Mouse (Mus musculus) CH12.LX (cell line): ENCODE results near the gene Onecut3. TPM values are rescaled to one million over a fixed set of nuclear protein-coding genes. Genes with fewer than 3 reads are reported as not detected.

Experiments used
- DNase-seq: peaks from one replicate; pipeline ENCODE4 v3.0.0-alpha.2; 2013; ENCODE audit errors: extremely low read depth
- H3K27ac ChIP-seq: 2 replicates; pipeline ENCODE4 v1.5.1; 2012; ENCODE audit warnings: low read depth, mild to moderate bottlenecking, control low read depth, moderate library complexity; ENCODE audit not compliant: insufficient read depth
- H3K27me3 ChIP-seq: replicated peaks from 2 replicates; pipeline ENCODE3; 2012; ENCODE audit warnings: inconsistent platforms
- H3K36me3 ChIP-seq, 2 experiments: replicated peaks in 1 of 2; 2 replicates each; pipeline versions ENCODE3 to v1.6.1; 2012; ENCODE audit warnings: inconsistent platforms in 1 of 2, low read length in 1 of 2, mild to moderate bottlenecking in 1 of 2, mixed read lengths in 1 of 2, moderate library complexity in 1 of 2; ENCODE audit not compliant: control insufficient read depth in 1 of 2, insufficient read depth in 1 of 2
- H3K4me1 ChIP-seq, 2 experiments: 2 replicates each; pipeline ENCODE4 v1.6.1; 2012; ENCODE audit warnings: inconsistent platforms in 1 of 2, moderate library complexity in 1 of 2; ENCODE audit not compliant: insufficient read depth in 2 of 2, control insufficient read depth in 1 of 2
- H3K4me2 ChIP-seq: 2 replicates; pipeline ENCODE4 v1.6.1; 2012; ENCODE audit warnings: low read depth, mild to moderate bottlenecking, control low read depth; ENCODE audit not compliant: poor library complexity, insufficient read depth, severe bottlenecking
- H3K4me3 ChIP-seq, 3 experiments: fragments of 150-350 bp in 1 of 3; sonication (generic) in 1 of 3; replicated peaks in 1 of 3; 2 replicates each; pipeline versions ENCODE3 to v1.5.1; 2011 to 2012; ENCODE audit warnings: low read depth in 2 of 3, low read length in 2 of 3, mild to moderate bottlenecking in 2 of 3, moderate library complexity in 2 of 3, control low read depth in 1 of 3, improper control_type of control experiment in 1 of 3, inconsistent platforms in 1 of 3, mixed read lengths in 1 of 3; ENCODE audit not compliant: poor library complexity in 1 of 3
- H3K79me2 ChIP-seq: replicated peaks from 2 replicates; pipeline ENCODE4 v1.6.1; 2012; ENCODE audit warnings: mild to moderate bottlenecking, moderate library complexity; ENCODE audit not compliant: control insufficient read depth, poor library complexity, insufficient read depth, severe bottlenecking; ENCODE audit errors: extremely low read depth
- H3K9ac ChIP-seq: 2 replicates; pipeline ENCODE4 v1.6.1; 2012; ENCODE audit warnings: low read depth, mild to moderate bottlenecking, control low read depth, moderate library complexity; ENCODE audit not compliant: insufficient read depth
- H3K9me3 ChIP-seq: replicated peaks from 2 replicates; pipeline ENCODE3; 2012; ENCODE audit warnings: low read length, inconsistent platforms, mixed read lengths
- CHD2 ChIP-seq: IDR thresholded peaks from 2 replicates; pipeline ENCODE4 v1.6.1; 2011; ENCODE audit warnings: low read length, improper control_type of control experiment
- ELF1 ChIP-seq: IDR thresholded peaks from 2 replicates; pipeline ENCODE4 v1.6.1; 2014; ENCODE audit warnings: low read depth, mild to moderate bottlenecking, inconsistent platforms, low read length, improper control_type of control experiment
- EP300 ChIP-seq: IDR thresholded peaks from 2 replicates; pipeline ENCODE4 v1.6.1; 2011; ENCODE audit warnings: low read length, improper control_type of control experiment
- GABPA ChIP-seq: IDR thresholded peaks from 2 replicates; pipeline ENCODE4 v1.6.1; 2012; ENCODE audit warnings: low read depth, low read length, improper control_type of control experiment, inconsistent platforms; ENCODE audit not compliant: insufficient replicate concordance
- IRF4 ChIP-seq: IDR thresholded peaks from 2 replicates; pipeline ENCODE4 v1.6.1; 2014; ENCODE audit warnings: low read depth, mild to moderate bottlenecking, inconsistent platforms, low read length, improper control_type of control experiment
- JUN ChIP-seq: IDR thresholded peaks from 2 replicates; pipeline ENCODE4 v1.6.1; 2011; ENCODE audit warnings: low read depth, mild to moderate bottlenecking, low read length, improper control_type of control experiment, moderate library complexity; ENCODE audit not compliant: insufficient read depth
- JUND ChIP-seq: conservative IDR thresholded peaks from 2 replicates; pipeline ENCODE4 v1.6.1; 2011; ENCODE audit warnings: low read depth, low read length, improper control_type of control experiment
- KAT2A ChIP-seq: IDR thresholded peaks from 2 replicates; pipeline ENCODE4 v1.6.1; 2012; ENCODE audit warnings: low read length, improper control_type of control experiment, inconsistent platforms; ENCODE audit not compliant: insufficient replicate concordance
- MAZ ChIP-seq: IDR thresholded peaks from 2 replicates; pipeline ENCODE4 v1.6.1; 2012; ENCODE audit warnings: low read depth, mild to moderate bottlenecking, inconsistent platforms, low read length, improper control_type of control experiment, moderate library complexity
- MEF2A ChIP-seq: IDR thresholded peaks from 2 replicates; pipeline ENCODE4 v1.6.1; 2014; ENCODE audit warnings: low read depth, mild to moderate bottlenecking, inconsistent platforms, low read length, improper control_type of control experiment, borderline replicate concordance
- MXI1 ChIP-seq: IDR thresholded peaks from 2 replicates; pipeline ENCODE4 v1.6.1; 2011; ENCODE audit warnings: mild to moderate bottlenecking, low read depth, low read length, improper control_type of control experiment
- NELFE ChIP-seq: IDR thresholded peaks from 2 replicates; pipeline ENCODE4 v1.6.1; 2011; ENCODE audit warnings: low read depth, low read length, improper control_type of control experiment
- PAX5 ChIP-seq: IDR thresholded peaks from 2 replicates; pipeline ENCODE4 v1.6.1; 2012; ENCODE audit warnings: low read length, inconsistent platforms, mixed read lengths
- POLR2A ChIP-seq: IDR thresholded peaks from 2 replicates; pipeline ENCODE4 v1.6.1; 2011; ENCODE audit warnings: low read depth, mild to moderate bottlenecking, improper control_type of control experiment, low read length
- POLR2AphosphoS2 ChIP-seq: IDR thresholded peaks from 2 replicates; pipeline ENCODE4 v1.6.1; 2011; ENCODE audit warnings: low read depth, low read length, improper control_type of control experiment
- RAD21 ChIP-seq: IDR thresholded peaks from 2 replicates; pipeline ENCODE4 v1.6.1; 2011; ENCODE audit warnings: low read depth, mild to moderate bottlenecking, low read length, improper control_type of control experiment, moderate library complexity
- RCOR1 ChIP-seq: conservative IDR thresholded peaks from 2 replicates; pipeline ENCODE4 v1.6.1; 2012; ENCODE audit warnings: low read depth, mild to moderate bottlenecking, inconsistent platforms, low read length, improper control_type of control experiment
- SMC3 ChIP-seq: IDR thresholded peaks from 2 replicates; pipeline ENCODE4 v1.6.1; 2011; ENCODE audit warnings: low read depth, low read length, improper control_type of control experiment
- TBP ChIP-seq: conservative IDR thresholded peaks from 2 replicates; pipeline ENCODE4 v1.6.1; 2011; ENCODE audit warnings: low read depth, low read length, improper control_type of control experiment
- TCF12 ChIP-seq: IDR thresholded peaks from 2 replicates; pipeline ENCODE4 v1.6.1; 2014; ENCODE audit warnings: low read depth, mild to moderate bottlenecking, inconsistent platforms, low read length, improper control_type of control experiment
- UBTF ChIP-seq: IDR thresholded peaks from 2 replicates; pipeline ENCODE4 v1.6.1; 2012; ENCODE audit warnings: low read depth, mild to moderate bottlenecking, inconsistent platforms, low read length, improper control_type of control experiment, moderate library complexity
- ZC3H11A ChIP-seq: IDR thresholded peaks from 2 replicates; pipeline ENCODE4 v1.6.1; 2012; ENCODE audit warnings: low read depth, mild to moderate bottlenecking, inconsistent platforms, low read length, improper control_type of control experiment
- ZMIZ1 ChIP-seq: IDR thresholded peaks from 2 replicates; pipeline ENCODE4 v1.6.1; 2012; ENCODE audit warnings: low read depth, mild to moderate bottlenecking, inconsistent platforms, low read length, improper control_type of control experiment
- dilution Hi-C: fragments of 300-500 bp; cut with MboI; formaldehyde crosslinking; loops from 2 replicates; pipeline ENCODE4 v1.14.3; 2020; ENCODE audit warnings: low sequenced_read_pairs; ENCODE audit not compliant: extremely low pct_unique_long_range_greater_than_20kb, extremely low pct_ligation_motif_present
- in situ Hi-C: fragments of 300-500 bp; cut with MboI; formaldehyde crosslinking; loops from 3 replicates; pipeline ENCODE4 v1.14.3; 2019; ENCODE audit warnings: low sequenced_read_pairs, low pct_ligation_motif_present, low pct_unique_long_range_greater_than_20kb, mixed read lengths
- polyA plus RNA-seq: library from polyadenylated mRNA; unstranded; fragments of >175 nt; gene quantifications from 2 replicates; pipeline ENCODE4 v1.2.1, GENCODE M21; 2012; ENCODE audit warnings: low read depth; ENCODE audit not compliant: insufficient read length
- total RNA-seq, 2 experiments: library from RNA; depleted of rRNA; stranded (reverse); fragments of 300-350 nt in 1 of 2; fragments of >200 nt in 1 of 2; gene quantifications; 2 replicates each; pipeline ENCODE4 v1.2.3; 2012 to 2014

Onecut3 gene
- total RNA-seq (2012; rRNA removed): not detected in 2 replicates
- total RNA-seq (2014; rRNA removed): not detected in 2 replicates
- polyA plus RNA-seq: not detected in 2 replicates

GRCm38 (mm10) chr10:80494732-80495131 lies at the start of gene Onecut3:
TSS of gene Onecut3 (plus strand) at chr10:80494835.
- TF ChIP-seq ZC3H11A (no peak), EP300 (no peak)
- H3K9me3 ChIP-seq: peaks cover 19% of the 10 kb centered on the region
- no peaks in the 10 kb centered on the region for H3K79me2 ChIP-seq
- H3K36me3 ChIP-seq: no peaks in the 10 kb centered on the region
- peaks cover 89% of the 10 kb centered on the region for H3K27me3 ChIP-seq
- no peak within 1 kb of the TSS for H3K4me3 ChIP-seq
- H3K4me1 ChIP-seq: peaks cover 0 to 4% of the 10 kb centered on the region in 2 experiments; a peak in 1 of 4 replicates
- no peak within 1 kb of the TSS for H3K9ac ChIP-seq
- dilution Hi-C loops: no loop called here
- H3K4me2 ChIP-seq: no peak within 1 kb of the TSS
- no peak for DNase-seq
- in situ Hi-C loops: no loop called here
- no peak within 1 kb of the TSS for H3K27ac ChIP-seq

GRCm38 (mm10) chr10:80445052-80445451 lies 49.6 kb upstream of the Onecut3 start:
- 0 out of 2 replicates have a peak, but pooled peaks have one; percentile 45 for TF ChIP-seq IRF4
- peak; percentile 80 for TF ChIP-seq CHD2
- no peak for TF ChIP-seq EP300
- TF ChIP-seq ZC3H11A: no peak
- TF ChIP-seq GABPA: no peak
- 0 out of 2 replicates have a peak, but pooled peaks have one; percentile 19 for TF ChIP-seq TCF12
- no peak for TF ChIP-seq RCOR1
- TF ChIP-seq TBP: no peak
- TF ChIP-seq PAX5: no peak
- no peak for TF ChIP-seq UBTF
- no peak for TF ChIP-seq MXI1
- dilution Hi-C loops: no loop called here
- H3K27ac ChIP-seq: peak overlapping the region; percentile 91
- no peaks in the 10 kb centered on the region for H3K79me2 ChIP-seq
- H3K27me3 ChIP-seq: peaks cover 19% of the 10 kb centered on the region
- H3K4me3 ChIP-seq: no peak overlapping the region
- peak; percentile 75 for DNase-seq
- H3K4me2 ChIP-seq: peak overlapping the region; percentile 5; the same call in 1 of the 2 replicates
- H3K9ac ChIP-seq: 0 out of 2 replicates have a peak overlapping the region, but pooled peaks have one; percentile 2
- no peaks in the 10 kb centered on the region for H3K36me3 ChIP-seq
- in situ Hi-C loops: loop anchor here (5.0 to 25.0 kb wide), 3 partner anchors 62 to 242 kb away; partner anchors contain the start of gene Mknk2
- peaks cover 28 to 58% of the 10 kb centered on the region in 2 experiments for H3K4me1 ChIP-seq
- H3K9me3 ChIP-seq: peaks cover 1% of the 10 kb centered on the region

- in situ Hi-C loops: loop anchor here (5.0 to 25.0 kb wide), 3 partner anchors 61 to 241 kb away; partner anchors contain the start of gene Mknk2
- Histone ChIP-seq H3K4me3 (no peak overlapping the region), H3K79me2 (no peaks in the 10 kb centered on the region), H3K4me2 (peak overlapping the region; percentile 39), H3K4me1 (peaks cover 26 to 56% of the 10 kb centered on the region in 2 experiments), H3K27ac (peak overlapping the region; percentile 29; the same call in 1 of the 2 replicates), H3K9me3 (peaks cover 2% of the 10 kb centered on the region), H3K9ac (no peak overlapping the region), H3K36me3 (no peaks in the 10 kb centered on the region), H3K27me3 (peaks cover 19% of the 10 kb centered on the region)
- dilution Hi-C loops: no loop called here
- DNase-seq: peak; percentile 76
- no peak for TF ChIP-seq KAT2A
- TF ChIP-seq POLR2AphosphoS2: no peak
- TF ChIP-seq MEF2A: no peak; the same call in 1 of the 2 replicates
- peak; percentile 98 for TF ChIP-seq RAD21
- peak; percentile 18; the same call in 1 of the 2 replicates for TF ChIP-seq ELF1
- peak; percentile 90 for TF ChIP-seq SMC3
- TF ChIP-seq MXI1: no peak
- TF ChIP-seq JUN: no peak
- TF ChIP-seq POLR2A: no peak
- TF ChIP-seq JUND: no peak
- no peak for TF ChIP-seq UBTF
- TF ChIP-seq ZMIZ1: no peak
- TF ChIP-seq NELFE: peak; percentile 41; the same call in 1 of the 2 replicates
- TF ChIP-seq PAX5: no peak
- TF ChIP-seq MAZ: peak; percentile 73
Observed at GRCm38 (mm10) chr10:80445898-80446601, 48.6 kb upstream of the Onecut3 start.
